Mouse (Mus musculus) forebrain, embryonic 11.5 days (tissue): ENCODE results near the gene Gal. TPM values are rescaled to one million over a fixed set of nuclear protein-coding genes. Genes with fewer than 3 reads are reported as not detected.

Experiments used
- polyA plus RNA-seq: library from polyadenylated mRNA; unstranded; fragments of >200 nt; fragmentation: Nextera tagmentation; extraction: Ambion mirVana; gene quantifications from 2 replicates; pipeline ENCODE4 v1.2.1, GENCODE M21; 2014

Gene Gal
- polyA plus RNA-seq, 1 experiment from 2014 or later = 1.1 TPM

Other genes starting within 250 kb of the Gal start
- 122 and 131 TPM in 2 replicates for gene Mrpl21, start 131.6 kb downstream of the Gal start, polyA plus RNA-seq
- gene Ighmbp2, start 131.5 kb downstream of the Gal start, polyA plus RNA-seq = 9.4 and 10.1 TPM in 2 replicates
- gene Cpt1a, start 92.2 kb downstream of the Gal start, polyA plus RNA-seq = 10.0 and 10.4 TPM in 2 replicates
- gene Tesmin, start 25.7 kb downstream of the Gal start, polyA plus RNA-seq = 0.27 and 0.29 TPM in 2 replicates
- 92.3 and 94.1 TPM in 2 replicates for gene Ppp6r3, start 161.2 kb upstream of the Gal start, polyA plus RNA-seq